Mouse (Mus musculus) hindbrain, embryonic 11.5 days (tissue): ENCODE data around the gene Mnat1. TPM values are rescaled to one million over a fixed set of nuclear protein-coding genes. Genes with fewer than 3 reads are reported as not detected.

ENCODE experiments used
- ATAC-seq: fragments of 200-750 bp; cut with Nextera tagmentation; 2 replicates; pipeline ENCODE4 v1.8.0; 2017; ENCODE audit warnings: mild to moderate bottlenecking, moderate TSS enrichment, moderate library complexity; ENCODE audit not compliant: low FRiP score
- DNase-seq: peaks from one replicate; pipeline ENCODE4 v3.0.0-alpha.2; 2015; ENCODE audit warnings: low spot score
- H3K27ac ChIP-seq: fragments of 300-500 bp; sonication (generic); 2 replicates; pipeline ENCODE4 v1.5.1; 2014; ENCODE audit warnings: mild to moderate bottlenecking, low read depth, low read length
- H3K27me3 ChIP-seq: fragments of 300-500 bp; sonication (generic); 2 replicates; pipeline ENCODE4 v1.6.1; 2014; ENCODE audit warnings: mild to moderate bottlenecking, low read length, moderate library complexity, mixed read lengths; ENCODE audit not compliant: control insufficient read depth, insufficient read depth
- H3K36me3 ChIP-seq: fragments of 300-500 bp; sonication (generic); 2 replicates; pipeline ENCODE4 v1.6.1; 2014; ENCODE audit warnings: mild to moderate bottlenecking, low read length, moderate library complexity, mixed read lengths; ENCODE audit not compliant: control insufficient read depth, insufficient read depth
- H3K4me1 ChIP-seq: fragments of 300-500 bp; sonication (generic); replicated peaks from 2 replicates; pipeline ENCODE4 v1.6.1; 2014; ENCODE audit warnings: low read length, mixed read lengths; ENCODE audit not compliant: control insufficient read depth, insufficient read depth
- H3K4me2 ChIP-seq: fragments of 300-500 bp; sonication (generic); replicated peaks from 2 replicates; pipeline ENCODE4 v1.6.1; 2014; ENCODE audit warnings: mild to moderate bottlenecking, low read depth, low read length
- H3K4me3 ChIP-seq: fragments of 300-500 bp; sonication (generic); 2 replicates; pipeline ENCODE4 v1.5.1; 2014; ENCODE audit warnings: low read depth, low read length
- H3K9ac ChIP-seq: fragments of 300-500 bp; sonication (generic); 2 replicates; pipeline ENCODE4 v1.6.1; 2014; ENCODE audit warnings: low read depth, low read length
- H3K9me3 ChIP-seq: fragments of 300-500 bp; sonication (generic); 2 replicates; pipeline ENCODE4 v1.6.1; 2016; ENCODE audit warnings: low read length; ENCODE audit not compliant: control insufficient read depth
- WGBS: fragments of 180-500 bp; shearing (Covaris S2); extraction: QIAGEN DNeasy Blood & Tissue Kit; methylation state at CpG from one replicate; pipeline ENCODE4 v1.1.7; 2014; 5-methylcytosine and 5-hydroxymethylcytosine counted together
- polyA plus RNA-seq: library from polyadenylated mRNA; unstranded; fragments of >200 nt; fragmentation: Nextera tagmentation; extraction: Ambion mirVana; gene quantifications from 2 replicates; pipeline ENCODE4 v1.2.1, GENCODE M21; 2014

Gene Mnat1
- polyA plus RNA-seq, 1 experiment from 2014 or later: 36.7 TPM

GRCm38 (mm10) chr12:73228427-73228826 lies 104.9 kb downstream of the Mnat1 start:
- Histone ChIP-seq H3K9me3 (no peaks in the 10 kb centered on the region), H3K4me3 (no peak overlapping the region), H3K36me3 (no peaks in the 10 kb centered on the region), H3K9ac (no peak overlapping the region), H3K27ac (no peak overlapping the region), H3K27me3 (no peaks in the 10 kb centered on the region), H3K4me1 (no peaks in the 10 kb centered on the region), H3K4me2 (no peak overlapping the region)
- ATAC-seq (no peak), DNase-seq (no peak)
- WGBS: 96% methylated on average over 3 of the region's 3 CpGs

- H3K4me3 ChIP-seq: no peak overlapping the region
- H3K9me3 ChIP-seq: no peaks in the 10 kb centered on the region
Measured at GRCm38 (mm10) chr12:73230196-73230595, 106.7 kb downstream of the Mnat1 start.

GRCm38 (mm10) chr12:73231552-73231951 lies 108.0 kb downstream of the Mnat1 start:
- Histone ChIP-seq H3K36me3 (no peaks in the 10 kb centered on the region), H3K9ac (no peak overlapping the region), H3K4me2 (no peak overlapping the region), H3K27ac (no peak overlapping the region), H3K27me3 (no peaks in the 10 kb centered on the region), H3K9me3 (no peaks in the 10 kb centered on the region), H3K4me1 (no peaks in the 10 kb centered on the region), H3K4me3 (no peak overlapping the region)
- no peak for ATAC-seq
- no peak for DNase-seq

More at GRCm38 (mm10) chr12:73230196-73230595, 106.7 kb downstream of the Mnat1 start:
- H3K9ac ChIP-seq: no peak overlapping the region
- H3K36me3 ChIP-seq: no peaks in the 10 kb centered on the region
- H3K4me2 ChIP-seq: no peak overlapping the region
- ATAC-seq (no peak), DNase-seq (no peak)
- H3K27ac ChIP-seq: no peak overlapping the region
- no peaks in the 10 kb centered on the region for H3K4me1 ChIP-seq
- no peaks in the 10 kb centered on the region for H3K27me3 ChIP-seq

GRCm38 (mm10) chr12:73232586-73232985 lies 109.1 kb downstream of the Mnat1 start:
- Histone ChIP-seq H3K36me3 (no peaks in the 10 kb centered on the region), H3K4me2 (no peak overlapping the region), H3K27me3 (no peaks in the 10 kb centered on the region), H3K4me1 (no peaks in the 10 kb centered on the region), H3K9me3 (no peaks in the 10 kb centered on the region), H3K27ac (no peak overlapping the region), H3K9ac (no peak overlapping the region), H3K4me3 (no peak overlapping the region)
- ATAC-seq (no peak), DNase-seq (no peak)
- 81% methylated on average over 2 of the region's 2 CpGs for WGBS

GRCm38 (mm10) chr12:73241960-73242359 lies 118.4 kb downstream of the Mnat1 start:
- no peaks in the 10 kb centered on the region for H3K36me3 ChIP-seq
- ATAC-seq: peak; percentile 72; the same call in 1 of the 2 replicates
- 45% methylated on average over 10 of the region's 10 CpGs for WGBS

GRCm38 (mm10) chr12:73245687-73246086 lies 122.2 kb downstream of the Mnat1 start:
- ATAC-seq (no peak), DNase-seq (no peak)
- H3K9me3 ChIP-seq: no peaks in the 10 kb centered on the region
- no peaks in the 10 kb centered on the region for H3K36me3 ChIP-seq
- no peaks in the 10 kb centered on the region for H3K4me1 ChIP-seq
- 83% methylated on average over 5 of the region's 5 CpGs for WGBS
- no peak overlapping the region for H3K9ac ChIP-seq
- H3K4me3 ChIP-seq: no peak overlapping the region
- no peaks in the 10 kb centered on the region for H3K27me3 ChIP-seq
- H3K27ac ChIP-seq: no peak overlapping the region
- H3K4me2 ChIP-seq: no peak overlapping the region

More at GRCm38 (mm10) chr12:73241960-73242359, 118.4 kb downstream of the Mnat1 start:
- H3K4me3 ChIP-seq: no peak overlapping the region
- peak; percentile 49 for DNase-seq
- H3K27ac ChIP-seq: no peak overlapping the region
- H3K27me3 ChIP-seq: no peaks in the 10 kb centered on the region
- H3K4me1 ChIP-seq: no peaks in the 10 kb centered on the region
- H3K9ac ChIP-seq: no peak overlapping the region
- no peaks in the 10 kb centered on the region for H3K9me3 ChIP-seq
- H3K4me2 ChIP-seq: no peak overlapping the region

- Histone ChIP-seq H3K4me1 (no peaks in the 10 kb centered on the region), H3K9ac (no peak overlapping the region), H3K9me3 (no peaks in the 10 kb centered on the region), H3K36me3 (no peaks in the 10 kb centered on the region), H3K4me2 (no peak overlapping the region), H3K27ac (no peak overlapping the region), H3K27me3 (no peaks in the 10 kb centered on the region), H3K4me3 (no peak overlapping the region)
- WGBS: 78% methylated on average over 2 of the region's 2 CpGs
- ATAC-seq (no peak), DNase-seq (no peak)
Measured at GRCm38 (mm10) chr12:73255006-73255405, 131.5 kb downstream of the Mnat1 start.

GRCm38 (mm10) chr12:73259269-73259668 lies 135.8 kb downstream of the Mnat1 start:
- Histone ChIP-seq H3K9ac (no peak overlapping the region), H3K36me3 (no peaks in the 10 kb centered on the region), H3K27ac (no peak overlapping the region), H3K27me3 (no peaks in the 10 kb centered on the region), H3K4me1 (no peaks in the 10 kb centered on the region), H3K4me3 (no peak overlapping the region), H3K9me3 (no peaks in the 10 kb centered on the region), H3K4me2 (no peak overlapping the region)
- DNase-seq (no peak), ATAC-seq (no peak)
- 96% methylated on average over 6 of the region's 6 CpGs for WGBS

- DNase-seq (no peak), ATAC-seq (no peak)
- Histone ChIP-seq H3K4me3 (no peak overlapping the region), H3K36me3 (no peaks in the 10 kb centered on the region), H3K4me2 (no peak overlapping the region), H3K9ac (no peak overlapping the region), H3K27ac (no peak overlapping the region), H3K4me1 (no peaks in the 10 kb centered on the region), H3K9me3 (no peaks in the 10 kb centered on the region), H3K27me3 (no peaks in the 10 kb centered on the region)
- 96% methylated on average over 1 of the region's 1 CpGs for WGBS
Measured at GRCm38 (mm10) chr12:73260339-73260738, 136.8 kb downstream of the Mnat1 start.
